Mouse (Mus musculus) gastrocnemius, postnatal 36 days (tissue): ENCODE measurements around the gene Lrfn1. TPM values are rescaled to one million over a fixed set of nuclear protein-coding genes. Genes with fewer than 3 reads are reported as not detected.
"Not testable (repeated sequence)": the region's sequence is repeated elsewhere in the genome, so short reads cannot be mapped to it uniquely, and the experiment has no call there.

Source experiments
- DNase-seq, 2 experiments: peaks; one replicate each; pipeline ENCODE4 v3.0.0; 2022
- intact Hi-C: fragments of 180-260 bp; cut with DNase I; formaldehyde crosslinking; loops from one replicate; pipeline ENCODE4 v1.15.1; 2025
- total RNA-seq, 2 experiments: library from RNA; stranded (reverse); gene quantifications; 2 replicates each; pipeline ENCODE4 v1.2.3; 2021

Gene Lrfn1
- total RNA-seq, 2 experiments from 2014 or later, result 0.20 to 0.30 TPM

DNA sequence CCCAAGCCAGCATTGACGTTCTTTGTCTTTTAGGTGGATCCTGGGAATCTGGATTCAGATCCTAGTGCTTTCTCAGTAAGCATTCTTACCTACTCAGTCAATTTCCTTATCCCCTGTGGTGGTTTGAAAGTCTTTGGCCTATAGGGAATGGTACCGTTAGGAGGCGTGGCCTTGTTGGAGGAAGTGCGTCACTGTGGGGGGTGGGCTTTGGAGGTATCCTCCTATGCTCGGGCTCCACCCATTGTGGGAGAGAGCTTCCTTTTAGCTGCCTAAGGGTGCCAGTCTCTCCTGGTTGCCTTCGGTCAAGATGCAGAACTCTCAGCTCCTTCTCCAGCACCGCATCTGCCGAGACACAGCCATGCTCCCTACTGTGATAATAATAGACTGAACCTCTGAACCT lies 40.5 kb downstream of the Lrfn1 start:
- intact Hi-C loops, result loop anchor here (5.0 kb wide), 1 partner anchor 110 kb away; no protein-coding TSS in a partner anchor
- DNase-seq, result no peak

DNA sequence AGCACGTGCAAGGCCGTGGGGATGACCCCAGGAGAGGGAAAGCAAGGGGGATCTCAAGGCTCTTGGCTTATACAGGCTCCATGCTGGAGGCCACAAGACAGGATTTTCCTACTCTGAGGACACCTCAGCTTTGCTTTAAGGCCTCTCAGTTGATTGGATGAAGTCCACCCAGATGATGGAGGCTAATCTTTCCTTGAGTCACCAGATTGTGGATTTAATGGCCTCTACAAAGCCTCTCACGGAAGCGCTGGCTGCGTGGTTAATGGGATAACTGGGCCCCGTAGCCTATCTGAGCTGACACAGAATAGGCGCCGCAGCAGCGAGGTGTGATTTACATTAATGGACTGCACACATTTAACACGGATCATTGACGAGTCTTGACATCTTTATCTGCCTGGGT lies 43.6 kb downstream of the Lrfn1 start:
- no peak for DNase-seq
- intact Hi-C loops, result no loop called here

DNA sequence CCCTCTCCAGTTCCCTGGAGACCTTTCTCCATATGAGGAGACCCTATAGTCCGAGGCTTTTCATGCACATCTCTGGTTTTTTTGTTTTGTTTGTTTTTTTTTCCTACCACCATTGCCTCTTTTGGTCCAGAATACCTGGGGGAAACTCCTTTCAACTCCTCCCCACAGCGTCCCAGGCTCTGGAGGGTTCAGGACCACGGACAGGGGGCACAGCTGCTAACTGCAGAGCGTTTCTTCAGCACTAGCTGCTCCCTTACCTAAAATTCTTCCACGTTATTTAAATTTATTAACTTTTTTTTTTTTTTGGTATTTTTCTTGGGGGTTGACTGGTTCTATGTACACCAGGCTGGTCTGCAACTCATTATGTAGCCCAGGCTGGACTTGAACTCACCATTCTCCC lies 53.8 kb downstream of the Lrfn1 start:
- intact Hi-C loops, result no loop called here
- no peak for DNase-seq

DNA sequence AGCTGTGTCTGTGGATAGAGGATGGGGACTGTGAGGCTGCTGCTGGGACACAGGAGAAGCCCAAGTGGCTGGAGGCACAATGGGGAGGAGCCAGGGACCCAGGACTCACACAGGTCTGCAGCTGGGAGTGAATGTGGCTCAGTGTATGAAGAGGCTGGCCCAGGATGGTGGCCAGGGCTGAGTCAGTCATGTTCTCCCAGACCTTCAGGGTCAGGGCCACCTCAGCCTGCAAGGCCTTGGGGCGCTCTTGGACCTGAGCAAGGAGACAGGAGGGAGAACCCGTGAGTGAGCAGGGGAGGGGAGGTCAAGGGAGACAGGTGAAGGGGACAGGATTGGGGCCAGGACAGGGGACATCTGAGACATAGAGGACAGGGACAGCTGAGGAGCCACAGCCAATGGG lies 57.3 kb downstream of the Lrfn1 start:
- intact Hi-C loops, DNase-seq: not testable (repeated sequence)

DNA sequence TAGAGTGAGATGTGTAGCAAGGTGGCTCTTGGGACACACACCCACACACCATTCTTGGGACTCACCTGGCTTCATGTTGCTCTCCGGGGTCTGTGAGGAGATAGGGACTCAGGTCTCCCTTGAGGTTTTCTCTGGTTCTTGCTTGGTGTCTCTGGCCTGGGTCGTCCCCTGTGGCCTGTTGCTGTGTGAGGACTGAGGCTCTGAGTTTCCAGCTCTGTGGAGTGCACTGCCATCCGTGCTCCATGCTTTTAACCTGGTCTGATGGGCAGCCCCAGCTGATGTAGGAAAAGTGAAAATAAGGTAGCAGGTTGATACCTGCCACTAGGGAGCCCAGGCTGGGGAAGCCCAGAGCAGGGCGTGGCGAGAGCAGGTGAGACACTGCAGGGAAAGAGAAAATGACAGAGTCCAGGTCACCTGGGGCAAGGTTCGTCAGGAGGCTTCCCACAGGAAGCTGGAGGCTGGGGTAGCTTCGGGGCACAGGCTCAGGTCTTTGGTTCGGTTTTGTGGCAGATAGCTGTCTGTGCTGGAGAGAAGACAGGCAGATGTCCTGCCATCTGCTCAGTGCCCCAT lies 58.7 kb downstream of the Lrfn1 start, which contains the start of gene Ifnl2:
Ifnl2 (minus strand) TSS at position 51 of the 570 bp plus-strand sequence.
- DNase-seq, intact Hi-C loops: not testable (repeated sequence)

DNA sequence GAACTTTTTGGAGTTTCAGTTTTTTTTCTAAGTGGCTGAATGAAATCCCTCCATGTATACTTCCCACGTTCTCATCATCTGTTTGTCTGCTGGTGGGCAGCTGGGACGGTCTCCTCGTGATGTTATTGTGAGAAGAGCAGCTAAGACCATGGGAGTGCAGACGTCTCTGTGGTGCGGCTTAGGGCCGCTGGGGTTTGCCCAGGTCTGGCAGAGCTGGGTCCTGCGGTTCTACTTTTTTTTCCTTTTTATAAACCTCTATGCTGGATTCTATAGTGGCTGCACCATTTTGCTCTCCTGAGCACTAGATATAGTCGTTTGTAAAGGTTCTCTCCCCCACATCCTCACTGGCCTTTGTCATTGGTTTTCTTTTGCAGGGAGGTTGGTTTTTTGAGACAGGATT lies 59.7 kb downstream of the Lrfn1 start:
- no peak for DNase-seq
- intact Hi-C loops, result no loop called here

Other genes starting within 250 kb of the Lrfn1 start
- 1 to 10 TPM; 4.9 to 6.3 TPM for gene Eid2, start 184.1 kb upstream of the Lrfn1 start, total RNA-seq
- 1 to 10 TPM; 5.2 to 5.9 TPM for gene Eid2b, start 174.2 kb upstream of the Lrfn1 start, total RNA-seq
- not detected for gene Selenov, start 160.8 kb upstream of the Lrfn1 start, total RNA-seq
- not detected for gene Dll3, start 149.7 kb upstream of the Lrfn1 start, total RNA-seq
- 10 to 100 TPM; 41.9 to 42.5 TPM for gene Timm50, start 139.9 kb upstream of the Lrfn1 start, total RNA-seq
- gene Supt5, start 113.2 kb upstream of the Lrfn1 start, total RNA-seq, result 10 to 100 TPM; 52.0 to 61.4 TPM
- gene Rps16, start 101.3 kb upstream of the Lrfn1 start, total RNA-seq, result 100 to 1,000 TPM; 298 to 415 TPM
- 1 to 10 TPM; 4.7 to 7.8 TPM for gene Plekhg2, start 79.4 kb upstream of the Lrfn1 start, total RNA-seq
- 10 to 100 TPM in 1 of 2 experiments, 1 to 10 TPM in 1; 6.1 to 20.5 TPM for gene Zfp36, start 71.7 kb upstream of the Lrfn1 start, total RNA-seq
- gene Med29, start 59.3 kb upstream of the Lrfn1 start, total RNA-seq, result 10 to 100 TPM; 19.1 to 22.1 TPM
- gene Paf1, start 59.0 kb upstream of the Lrfn1 start, total RNA-seq, result 10 to 100 TPM; 27.0 to 27.6 TPM
- 1 to 10 TPM; 2.2 to 4.4 TPM for gene Gmfg, start 14.5 kb upstream of the Lrfn1 start, total RNA-seq
- gene Ifnl2, start 58.5 kb downstream of the Lrfn1 start, total RNA-seq, result not detected
- not detected for gene Ifnl3, start 70.9 kb downstream of the Lrfn1 start, total RNA-seq
- gene Sycn, start 88.9 kb downstream of the Lrfn1 start, total RNA-seq, result not detected
- gene Nccrp1, start 95.3 kb downstream of the Lrfn1 start, total RNA-seq, result not detected
- gene Samd4b, start 146.2 kb downstream of the Lrfn1 start, total RNA-seq, result 10 to 100 TPM; 11.6 to 13.9 TPM
- 1 to 10 TPM; 1.8 to 2.5 TPM for gene Pak4, start 146.2 kb downstream of the Lrfn1 start, total RNA-seq
- not detected for gene Acp7, start 179.4 kb downstream of the Lrfn1 start, total RNA-seq
- under 1 TPM; 0.59 to 0.69 TPM for gene Fbxo27, start 240.9 kb downstream of the Lrfn1 start, total RNA-seq